Mouse (Mus musculus) embryonic facial prominence, embryonic 11.5 days (tissue): ENCODE results near the gene Cxcl12. TPM values are rescaled to one million over a fixed set of nuclear protein-coding genes. Genes with fewer than 3 reads are reported as not detected.

Experiments
- ATAC-seq: fragments of 200-750 bp; cut with Nextera tagmentation; replicated peaks from 2 replicates; pipeline ENCODE4 v1.8.0; 2017; ENCODE audit warnings: low read depth; ENCODE audit not compliant: insufficient number of reproducible peaks, low FRiP score, low TSS enrichment
- DNase-seq: peaks from one replicate; pipeline ENCODE4 v3.0.0-alpha.2; 2015; ENCODE audit warnings: low spot score
- H3K27ac ChIP-seq: fragments of 300-500 bp; sonication (generic); replicated peaks from 2 replicates; pipeline ENCODE4 v1.5.1; 2014; ENCODE audit warnings: mild to moderate bottlenecking, low read depth, low read length, control low read depth
- H3K27me3 ChIP-seq: fragments of 300-500 bp; sonication (generic); 2 replicates; pipeline ENCODE4 v1.6.1; 2014; ENCODE audit warnings: mild to moderate bottlenecking, low read length, moderate library complexity, mixed read lengths; ENCODE audit not compliant: control insufficient read depth, insufficient read depth
- H3K36me3 ChIP-seq: fragments of 300-500 bp; sonication (generic); replicated peaks from 2 replicates; pipeline ENCODE4 v1.6.1; 2014; ENCODE audit warnings: low read depth, mild to moderate bottlenecking, low read length, moderate library complexity, mixed read lengths; ENCODE audit not compliant: control insufficient read depth, insufficient read depth
- H3K4me1 ChIP-seq: fragments of 300-500 bp; sonication (generic); 2 replicates; pipeline ENCODE4 v1.6.1; 2014; ENCODE audit warnings: low read length, mixed read lengths; ENCODE audit not compliant: control insufficient read depth, insufficient read depth
- H3K4me2 ChIP-seq: fragments of 300-500 bp; sonication (generic); 2 replicates; pipeline ENCODE4 v1.6.1; 2014; ENCODE audit warnings: low read depth, mild to moderate bottlenecking, control low read depth, low read length, moderate library complexity
- H3K4me3 ChIP-seq: fragments of 300-500 bp; sonication (generic); 2 replicates; pipeline ENCODE4 v1.5.1; 2014; ENCODE audit warnings: low read depth, low read length, control low read depth
- H3K9ac ChIP-seq: fragments of 300-500 bp; sonication (generic); replicated peaks from 2 replicates; pipeline ENCODE4 v1.6.1; 2014; ENCODE audit warnings: mild to moderate bottlenecking, control low read depth, low read length
- H3K9me3 ChIP-seq: fragments of 300-500 bp; sonication (generic); replicated peaks from 2 replicates; pipeline ENCODE4 v1.6.1; 2016; ENCODE audit warnings: mild to moderate bottlenecking, low read length, inconsistent platforms, mixed read lengths; ENCODE audit not compliant: control insufficient read depth
- WGBS: fragments of 180-500 bp; shearing (Covaris S2); extraction: QIAGEN DNeasy Blood & Tissue Kit; methylation state at CpG from one replicate; pipeline ENCODE4 v1.1.7; 2014; 5-methylcytosine and 5-hydroxymethylcytosine counted together
- polyA plus RNA-seq: library from polyadenylated mRNA; unstranded; fragments of >200 nt; fragmentation: Nextera tagmentation; extraction: Ambion mirVana; gene quantifications from 2 replicates; pipeline ENCODE4 v1.2.1, GENCODE M21; 2014

Cxcl12 gene
- polyA plus RNA-seq, 1 experiment from 2014 or later = 147 TPM

- Histone ChIP-seq H3K27me3 (no peaks in the 10 kb centered on the region), H3K9me3 (no peaks in the 10 kb centered on the region), H3K4me1 (peaks cover 3% of the 10 kb centered on the region; the same call in 1 of the 2 replicates), H3K36me3 (no peaks in the 10 kb centered on the region), H3K9ac (no peak overlapping the region), H3K27ac (0 out of 2 replicates have a peak overlapping the region, but pooled peaks have one; percentile 28), H3K4me3 (0 out of 2 replicates have a peak overlapping the region, but pooled peaks have one; percentile 73), H3K4me2 (no peak overlapping the region; the same call in 1 of the 2 replicates)
- DNase-seq (no peak), ATAC-seq (no peak)
- WGBS = 8% methylated on average over 7 of the region's 7 CpGs
Observed at GRCm38 (mm10) chr6:117167426-117167730, 957 bp upstream of the Cxcl12 start.

DNA sequence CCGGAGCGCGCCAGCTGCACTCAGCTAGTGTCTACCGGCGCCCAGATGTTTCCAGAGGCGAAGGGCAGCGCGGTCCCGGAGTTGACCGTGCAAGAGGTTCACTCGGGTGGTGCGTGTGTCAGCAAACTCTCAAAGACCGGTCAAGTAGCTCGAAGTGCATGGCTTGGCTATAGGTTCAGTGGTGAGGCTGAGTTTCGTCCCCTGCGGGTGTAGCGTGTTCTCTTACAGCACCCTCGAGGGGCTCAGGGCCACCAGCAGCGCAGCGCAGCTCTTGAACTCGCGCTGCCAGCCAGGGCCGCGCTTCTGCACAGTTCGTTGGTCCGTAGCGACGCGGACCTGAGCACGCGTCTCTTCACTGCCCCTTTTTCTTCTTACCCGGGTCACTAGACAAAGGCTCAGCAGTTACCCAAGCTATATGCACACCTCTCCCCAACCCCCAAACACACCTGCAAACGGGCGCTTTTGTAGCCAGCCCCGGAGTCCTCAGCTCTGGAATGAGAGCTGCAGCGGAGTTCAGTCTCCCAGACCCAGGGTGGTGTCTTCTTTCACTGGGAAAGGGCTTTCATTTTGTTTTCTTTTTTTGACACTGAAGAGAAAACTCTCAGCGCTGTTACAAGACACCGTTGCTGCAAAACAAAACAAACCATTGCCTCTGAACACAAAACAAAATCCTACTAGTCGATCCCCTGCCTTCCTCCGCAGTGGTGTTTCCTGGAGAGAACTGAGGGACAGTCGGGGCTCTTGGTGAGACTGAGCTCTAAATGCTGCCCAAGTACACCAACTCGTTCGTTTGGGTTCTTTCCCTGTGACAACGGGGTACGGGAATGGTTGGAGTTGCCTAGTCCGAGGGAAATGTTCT is 945 bp downstream of the Cxcl12 start:
- under 1% methylated on average over 46 of the region's 46 CpGs for WGBS
- peak overlapping the region; percentile 79 for H3K9ac ChIP-seq

DNA sequence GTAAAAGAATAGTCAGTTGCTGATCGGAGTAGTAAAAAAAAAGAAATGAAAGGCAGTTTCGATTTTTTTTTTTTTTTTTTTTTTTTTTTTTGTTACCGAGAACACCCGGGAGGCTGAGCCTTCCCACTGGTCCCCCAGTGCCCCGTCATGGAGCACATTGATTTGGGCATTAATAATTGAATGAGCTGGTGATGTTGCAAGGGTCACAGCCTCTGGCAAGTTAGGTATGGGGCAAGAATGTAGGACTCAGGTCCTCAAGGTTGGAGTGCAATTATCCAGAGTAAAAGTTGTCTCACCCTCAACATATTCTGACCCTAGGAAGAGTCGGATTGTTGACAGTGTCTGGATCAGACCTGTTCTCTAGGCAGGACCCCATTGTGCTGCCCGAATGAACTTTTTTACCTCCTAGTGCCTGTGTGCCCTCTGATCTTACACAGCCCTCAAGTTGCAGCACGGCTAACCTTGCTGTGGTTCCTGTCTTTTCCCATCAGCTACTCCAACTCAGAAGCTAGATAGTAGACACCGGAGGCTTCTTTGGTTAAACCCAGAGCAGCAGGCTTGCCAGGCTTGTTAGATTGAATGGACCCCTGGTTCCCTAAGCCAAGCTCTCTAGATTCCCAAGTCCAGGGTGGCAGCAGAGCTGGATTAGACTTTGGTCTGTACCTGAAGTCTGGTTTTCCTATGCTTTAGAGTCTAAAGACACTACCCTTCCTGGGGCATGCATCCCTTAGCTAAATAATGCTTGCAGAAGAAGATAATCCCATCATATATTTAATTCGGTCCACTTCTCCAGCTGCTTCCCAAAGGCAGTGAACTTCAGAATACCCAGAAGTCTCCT is 1.8 kb downstream of the Cxcl12 start:
- Histone ChIP-seq H3K4me1 (peaks cover 3% of the 10 kb centered on the region; the same call in 1 of the 2 replicates), H3K9me3 (no peaks in the 10 kb centered on the region), H3K4me3 (peak overlapping the region; percentile 73), H3K4me2 (peak overlapping the region; percentile 85), H3K27me3 (no peaks in the 10 kb centered on the region), H3K27ac (no peak overlapping the region), H3K9ac (peak overlapping the region; percentile 79), H3K36me3 (no peaks in the 10 kb centered on the region; the same call in 1 of the 2 replicates)
- DNase-seq (no peak), ATAC-seq (no peak)
- 15% methylated on average over 10 of the region's 10 CpGs for WGBS

More for the DNA sequence above, 945 bp downstream of the Cxcl12 start:
- ATAC-seq (no peak; the same call in 1 of the 2 replicates), DNase-seq (peak; percentile 58)
- no peaks in the 10 kb centered on the region; the same call in 1 of the 2 replicates for H3K36me3 ChIP-seq
- peaks cover 3% of the 10 kb centered on the region; the same call in 1 of the 2 replicates for H3K4me1 ChIP-seq
- peak overlapping the region; percentile 73 for H3K4me3 ChIP-seq
- H3K9me3 ChIP-seq = no peaks in the 10 kb centered on the region
- H3K27ac ChIP-seq = peak overlapping the region; percentile 4
- H3K4me2 ChIP-seq = peak overlapping the region; percentile 85
- no peaks in the 10 kb centered on the region for H3K27me3 ChIP-seq

DNA sequence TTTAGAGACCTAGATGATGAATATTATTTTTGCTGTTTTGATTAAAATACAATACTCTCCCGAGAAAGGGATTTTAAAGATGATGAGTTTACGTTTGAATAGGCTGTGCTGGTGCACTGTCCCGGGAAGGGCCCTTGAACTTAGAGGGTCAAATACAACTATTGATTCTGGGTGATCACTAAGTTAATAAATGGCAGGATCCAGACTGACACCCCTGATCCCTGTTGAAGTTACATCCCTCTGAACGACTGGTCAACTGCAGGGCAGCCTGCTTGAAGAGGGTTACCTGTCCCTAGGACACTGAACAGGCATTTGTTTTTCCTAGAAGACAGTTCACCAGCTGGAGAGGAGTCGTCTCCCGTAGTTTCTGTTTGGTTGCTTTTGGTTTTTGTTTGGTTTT is 4.0 kb downstream of the Cxcl12 start:
- Histone ChIP-seq H3K36me3 (no peaks in the 10 kb centered on the region; the same call in 1 of the 2 replicates), H3K4me1 (no peaks in the 10 kb centered on the region), H3K4me3 (no peak overlapping the region), H3K4me2 (no peak overlapping the region), H3K9ac (no peak overlapping the region), H3K27me3 (no peaks in the 10 kb centered on the region), H3K27ac (no peak overlapping the region), H3K9me3 (no peaks in the 10 kb centered on the region)
- DNase-seq (no peak), ATAC-seq (no peak)
- 81% methylated on average over 6 of the region's 6 CpGs for WGBS

- DNase-seq (peak; percentile 86), ATAC-seq (no peak; the same call in 1 of the 2 replicates)
- Histone ChIP-seq H3K27me3 (no peaks in the 10 kb centered on the region), H3K4me1 (no peaks in the 10 kb centered on the region), H3K9ac (no peak overlapping the region), H3K4me2 (no peak overlapping the region), H3K27ac (no peak overlapping the region), H3K9me3 (no peaks in the 10 kb centered on the region), H3K4me3 (no peak overlapping the region), H3K36me3 (no peaks in the 10 kb centered on the region; the same call in 1 of the 2 replicates)
- 14% methylated on average over 11 of the region's 11 CpGs for WGBS
Observed at GRCm38 (mm10) chr6:117173876-117174275, 5.5 kb downstream of the Cxcl12 start.

GRCm38 (mm10) chr6:117175113-117175793 is 6.9 kb downstream of the Cxcl12 start:
- Histone ChIP-seq H3K27ac (no peak overlapping the region), H3K27me3 (no peaks in the 10 kb centered on the region), H3K9me3 (no peaks in the 10 kb centered on the region), H3K36me3 (no peaks in the 10 kb centered on the region; the same call in 1 of the 2 replicates), H3K4me2 (no peak overlapping the region), H3K9ac (no peak overlapping the region), H3K4me1 (no peaks in the 10 kb centered on the region), H3K4me3 (no peak overlapping the region)
- 75% methylated on average over 2 of the region's 2 CpGs for WGBS
- DNase-seq (no peak), ATAC-seq (no peak)

- Histone ChIP-seq H3K27me3 (no peaks in the 10 kb centered on the region), H3K36me3 (no peaks in the 10 kb centered on the region; the same call in 1 of the 2 replicates), H3K4me2 (no peak overlapping the region), H3K27ac (no peak overlapping the region), H3K9me3 (no peaks in the 10 kb centered on the region), H3K4me3 (no peak overlapping the region), H3K9ac (no peak overlapping the region), H3K4me1 (no peaks in the 10 kb centered on the region)
- 29% methylated on average over 5 of the region's 5 CpGs for WGBS
- ATAC-seq (no peak), DNase-seq (peak; percentile 55)
Observed at GRCm38 (mm10) chr6:117176406-117176805, 8.1 kb downstream of the Cxcl12 start.
